Mouse (Mus musculus) cerebral cortex, adult 2 months (tissue): ENCODE measurements around the gene Cdon.

ENCODE experiments used
- WGBS: fragments of 180-500 bp; shearing (Covaris S2); methylation state at CpG from one replicate; pipeline ENCODE4 v1.1.7; 2018; 5-methylcytosine and 5-hydroxymethylcytosine counted together

Cdon gene

GRCm38 (mm10) chr9:35541941-35542340, 121.0 kb downstream of the Cdon start:
- WGBS: 69% methylated on average over 6 of the region's 6 CpGs

- 88% methylated on average over 14 of the region's 14 CpGs for WGBS
Observed at GRCm38 (mm10) chr9:35543099-35543860, 122.4 kb downstream of the Cdon start.

- 89% methylated on average over 2 of the region's 2 CpGs for WGBS
Observed at GRCm38 (mm10) chr9:35544666-35545065, 123.7 kb downstream of the Cdon start.

GRCm38 (mm10) chr9:35545704-35546103, 124.8 kb downstream of the Cdon start:
- 67% methylated on average over 12 of the region's 12 CpGs for WGBS

GRCm38 (mm10) chr9:35546745-35547144, 125.8 kb downstream of the Cdon start:
- 73% methylated on average over 9 of the region's 9 CpGs for WGBS

- 81% methylated on average over 9 of the region's 9 CpGs for WGBS
Observed at GRCm38 (mm10) chr9:35548455-35548854, 127.5 kb downstream of the Cdon start.

- 77% methylated on average over 12 of the region's 12 CpGs for WGBS
Observed at GRCm38 (mm10) chr9:35556494-35557102, 135.7 kb downstream of the Cdon start.
